Comparison of ENCODE assay signal across 20 mouse cellular contexts in the genomic region with DNA sequence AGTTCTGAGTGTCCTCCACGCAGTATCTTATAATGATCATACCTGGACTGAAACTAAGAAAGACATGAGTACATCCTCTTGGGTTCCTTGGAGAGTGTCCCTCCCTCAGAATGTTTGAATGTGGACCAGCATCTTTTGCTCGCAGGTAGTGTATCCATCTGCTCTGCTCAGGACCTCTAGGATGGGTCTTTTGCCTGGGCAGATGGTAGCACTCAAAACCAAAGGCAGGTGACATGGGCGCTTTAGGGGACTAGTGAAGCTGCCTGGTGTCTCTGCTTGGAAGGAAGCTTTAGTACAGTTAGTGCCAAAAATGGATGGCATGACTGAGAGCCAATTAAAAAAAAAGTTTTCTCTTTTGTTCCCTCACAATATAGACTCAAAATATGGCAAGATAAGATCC.
"Had no signal": no experiment of that assay in that cellular context is flagged by ENCODE, and none has a peak within 500 bp of the region (broad histone marks: within the 10 kb centered on the region; RNA-seq: fewer than 3 reads in every experiment).

No protein-coding gene starts in this region.

- H3K27me3 ChIP-seq: kidney, embryonic 15.5 days; liver, embryonic 13.5 days; megakaryocyte, embryonic 14.5 days; midbrain, embryonic 13.5 days; neural tube, embryonic 12.5 days; neural tube, embryonic 15.5 days; stomach, embryonic 15.5 days had no signal

- H3K4me1 ChIP-seq: liver, embryonic 13.5 days; megakaryocyte, embryonic 14.5 days; stomach, embryonic 15.5 days had no signal

- H3K36me3 ChIP-seq: kidney, embryonic 15.5 days; liver, embryonic 13.5 days; midbrain, embryonic 10.5 days; midbrain, embryonic 13.5 days; neural tube, embryonic 12.5 days; neural tube, embryonic 15.5 days; stomach, embryonic 15.5 days had no signal

- DNase-seq: kidney, postnatal 10 days; kidney, postnatal 36 days; layer of hippocampus, postnatal 36 days; liver, embryonic 13.5 days; lung, adult 2 months; lung, postnatal 14 days; lung, postnatal 4 days; right cerebral cortex, adult 18-20 months; right cerebral cortex, postnatal 14 days; right cerebral cortex, postnatal 4 days; thymus, adult 18-20 months; thymus, postnatal 36 days had no signal

- H3K9me3 ChIP-seq: kidney, embryonic 15.5 days; liver, embryonic 13.5 days; midbrain, embryonic 10.5 days; midbrain, embryonic 13.5 days; neural tube, embryonic 12.5 days; neural tube, embryonic 15.5 days; stomach, embryonic 15.5 days had no signal

- ATAC-seq: midbrain, embryonic 13.5 days had no signal

- H3K4me3 ChIP-seq: kidney, embryonic 15.5 days; left cerebral cortex, adult 2 months; liver, embryonic 13.5 days; megakaryocyte, embryonic 14.5 days; midbrain, embryonic 10.5 days; midbrain, embryonic 13.5 days; neural tube, embryonic 12.5 days; neural tube, embryonic 15.5 days; stomach, embryonic 15.5 days had no signal

- H3K27ac ChIP-seq: kidney, embryonic 15.5 days; left cerebral cortex, adult 2 months; liver, embryonic 13.5 days; midbrain, embryonic 10.5 days; midbrain, embryonic 13.5 days; neural tube, embryonic 12.5 days; neural tube, embryonic 15.5 days; stomach, embryonic 15.5 days had no signal
